Mouse (Mus musculus): ENCODE results near the gene Sytl2. TPM values are rescaled to one million over a fixed set of nuclear protein-coding genes. Genes with fewer than 3 reads are reported as not detected.

The Sytl2 gene
- total and polyA plus RNA-seq, 3 experiments, result 0.49 TPM; not detected in 2

DNA sequence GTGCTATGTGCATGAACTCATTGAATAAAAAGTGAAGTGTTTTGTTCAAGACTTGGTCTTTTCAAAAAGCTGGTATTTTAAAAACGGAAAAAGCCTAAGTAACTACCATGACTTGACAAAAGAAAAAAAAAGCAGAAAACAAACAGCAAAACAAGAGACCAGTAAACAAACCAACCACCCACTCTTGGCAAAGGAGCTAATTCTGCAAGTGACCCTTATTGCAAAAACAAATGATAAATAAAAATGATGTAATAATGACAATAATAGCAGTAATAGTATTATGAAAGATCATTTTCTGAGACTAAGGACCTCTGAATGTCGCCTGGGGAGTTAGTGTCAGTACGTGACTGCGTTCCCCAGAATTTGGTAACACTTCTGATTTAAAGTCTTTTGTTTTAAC is 140.0 kb downstream of the Sytl2 start:
- H3K4me1 ChIP-seq (ENCODE audit: insufficient read depth, low read depth, low read length), result peaks cover 4% of the 10 kb centered on the region; the same call in 1 of the 2 replicates

DNA sequence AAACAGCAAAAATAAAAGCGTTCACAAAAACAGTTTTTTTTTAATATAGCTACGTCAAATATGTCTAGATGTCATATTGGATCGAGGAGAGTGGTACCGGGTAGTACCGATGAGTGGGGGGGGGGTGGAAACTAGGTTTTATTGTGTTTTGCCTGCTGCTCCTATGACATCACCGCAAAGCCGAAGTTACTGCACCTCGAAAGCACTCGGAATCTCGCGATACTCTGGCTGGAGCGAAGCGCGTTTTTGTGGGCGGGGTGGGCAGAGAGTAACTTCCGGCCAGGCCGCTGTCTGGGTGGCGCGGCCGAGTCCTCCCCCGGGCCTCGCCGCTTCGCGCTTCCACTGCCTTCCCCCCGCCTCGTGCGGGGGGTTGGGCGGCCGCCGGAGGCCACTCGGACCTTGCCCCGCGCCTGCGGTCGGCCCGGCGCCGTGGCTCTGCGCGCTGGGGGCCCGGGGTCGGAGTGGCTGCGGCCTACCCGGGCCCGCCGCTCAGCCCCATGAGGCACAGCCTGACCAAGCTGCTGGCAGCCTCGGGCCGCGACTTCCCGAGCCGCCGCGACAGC is 140.5 kb downstream of the Sytl2 start, which contains the start of gene Crebzf:
Gene Crebzf (plus strand): TSS at position 212 of the 563 bp plus-strand sequence.
- peak; percentile 93 for ATAC-seq (ENCODE audit: extremely low read depth, insufficient number of reproducible peaks, low FRiP score, poor library complexity, severe bottlenecking)
- peaks cover 2% of the 10 kb centered on the region; the same call in 1 of the 2 replicates for H3K27me3 ChIP-seq (ENCODE audit: insufficient read depth, low read length)
- H3K4me3 ChIP-seq (ENCODE audit: low read depth, low read length), result peak within 1 kb of the TSS; percentile 99
- peaks cover 7% of the 10 kb centered on the region; the same call in 1 of the 2 replicates for H3K4me1 ChIP-seq (ENCODE audit: insufficient read depth, low read depth, low read length)
- H3K9me3 ChIP-seq (replicated peaks), result no peaks in the 10 kb centered on the region
- peak; percentile 92 for DNase-seq (ENCODE audit: low spot score)
- peaks cover 18% of the 10 kb centered on the region for H3K36me3 ChIP-seq (replicated peaks)
- no peak for TF ChIP-seq CTCF (IDR thresholded peaks at IDR 0.05; ENCODE audit: low read depth, low read length)
- TF ChIP-seq POLR2AphosphoS5 (IDR thresholded peaks at IDR 0.05; ENCODE audit: insufficient replicate concordance, low read depth, low read length), result no peak
- TF ChIP-seq TAL1 (conservative IDR thresholded peaks at IDR 0.05; ENCODE audit: low read depth, low read length), result no peak

More for the DNA sequence above, 140.0 kb downstream of the Sytl2 start:
- Histone ChIP-seq H3K4me3 (ENCODE audit: low read depth, low read length) (peak overlapping the region; percentile 99), H3K27me3 (ENCODE audit: insufficient read depth, low read length) (peaks cover 7% of the 10 kb centered on the region; the same call in 1 of the 2 replicates), H3K36me3 (replicated peaks) (peaks cover 14% of the 10 kb centered on the region), H3K9me3 (replicated peaks) (no peaks in the 10 kb centered on the region)
- no peak for TF ChIP-seq GATA2 (IDR thresholded peaks at IDR 0.05; ENCODE audit: borderline replicate concordance, low read depth, low read length)
- no peak for ATAC-seq (ENCODE audit: extremely low read depth, insufficient number of reproducible peaks, low FRiP score, poor library complexity, severe bottlenecking)
- no peak for DNase-seq (ENCODE audit: low spot score)

DNA sequence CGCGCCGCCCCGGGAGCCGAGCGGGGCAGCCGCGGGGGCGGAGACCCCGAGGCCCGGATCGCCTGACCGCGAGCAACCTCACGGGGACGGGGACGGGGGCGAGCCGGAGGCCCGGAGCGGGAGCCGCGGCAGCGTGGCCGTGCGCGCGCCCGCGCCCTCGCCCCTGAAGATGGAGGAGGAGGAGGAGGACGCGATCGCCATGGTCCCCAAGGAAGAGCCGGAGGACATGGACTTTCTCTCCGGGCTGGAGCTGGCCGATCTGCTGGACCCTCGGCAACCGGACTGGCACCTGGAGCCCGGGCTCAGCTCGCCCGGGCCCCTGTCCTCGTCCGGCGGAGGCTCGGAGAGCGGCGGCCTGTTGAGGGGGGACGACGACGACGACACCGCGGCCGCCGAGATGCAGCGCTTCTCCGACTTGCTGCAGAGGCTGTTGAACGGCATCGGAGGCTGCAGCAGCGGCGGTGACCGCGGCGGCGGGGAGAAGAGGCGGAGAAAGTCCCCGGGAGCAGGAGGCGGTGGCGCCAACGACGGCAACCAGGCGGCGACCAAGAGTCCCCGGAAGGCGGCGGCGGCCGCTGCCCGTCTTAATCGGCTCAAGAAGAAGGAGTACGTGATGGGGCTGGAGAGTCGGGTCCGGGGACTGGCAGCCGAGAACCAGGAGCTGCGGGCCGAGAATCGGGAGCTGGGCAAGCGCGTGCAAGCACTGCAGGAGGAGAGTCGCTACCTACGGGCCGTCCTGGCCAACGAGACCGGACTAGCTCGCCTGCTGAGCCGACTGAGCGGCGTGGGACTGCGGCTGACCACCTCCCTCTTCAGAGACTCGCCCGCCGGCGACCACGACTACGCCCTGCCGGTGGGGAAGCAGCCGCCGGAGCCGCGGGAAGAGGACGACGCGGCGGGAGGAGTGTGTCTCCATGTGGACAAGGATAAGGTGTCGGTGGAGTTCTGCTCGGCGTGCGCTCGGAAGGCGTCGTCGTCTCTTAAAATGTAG is 141.3 kb downstream of the Sytl2 start:
- no peaks in the 10 kb centered on the region for H3K9me3 ChIP-seq (replicated peaks)
- no peak for TF ChIP-seq GATA2 (IDR thresholded peaks at IDR 0.05; ENCODE audit: borderline replicate concordance, low read depth, low read length)
- TF ChIP-seq CTCF (IDR thresholded peaks at IDR 0.05; ENCODE audit: low read depth, low read length), result no peak
- TF ChIP-seq TAL1 (conservative IDR thresholded peaks at IDR 0.05; ENCODE audit: low read depth, low read length), result no peak
- TF ChIP-seq GATA1 (IDR thresholded peaks at IDR 0.05; ENCODE audit: borderline replicate concordance, low read length), result no peak
- TF ChIP-seq POLR2AphosphoS5 (IDR thresholded peaks at IDR 0.05; ENCODE audit: insufficient replicate concordance, low read depth, low read length), result no peak
- H3K36me3 ChIP-seq (replicated peaks), result peaks cover 19% of the 10 kb centered on the region
- ATAC-seq (ENCODE audit: extremely low read depth, insufficient number of reproducible peaks, low FRiP score, poor library complexity, severe bottlenecking) (no peak), DNase-seq (ENCODE audit: low spot score) (peak; percentile 79)
- peak overlapping the region; percentile 99 for H3K4me3 ChIP-seq (ENCODE audit: low read depth, low read length)
- H3K4me1 ChIP-seq (ENCODE audit: insufficient read depth, low read depth, low read length), result peaks cover 11% of the 10 kb centered on the region; the same call in 1 of the 2 replicates
- H3K27me3 ChIP-seq (ENCODE audit: insufficient read depth, low read length), result no peaks in the 10 kb centered on the region

DNA sequence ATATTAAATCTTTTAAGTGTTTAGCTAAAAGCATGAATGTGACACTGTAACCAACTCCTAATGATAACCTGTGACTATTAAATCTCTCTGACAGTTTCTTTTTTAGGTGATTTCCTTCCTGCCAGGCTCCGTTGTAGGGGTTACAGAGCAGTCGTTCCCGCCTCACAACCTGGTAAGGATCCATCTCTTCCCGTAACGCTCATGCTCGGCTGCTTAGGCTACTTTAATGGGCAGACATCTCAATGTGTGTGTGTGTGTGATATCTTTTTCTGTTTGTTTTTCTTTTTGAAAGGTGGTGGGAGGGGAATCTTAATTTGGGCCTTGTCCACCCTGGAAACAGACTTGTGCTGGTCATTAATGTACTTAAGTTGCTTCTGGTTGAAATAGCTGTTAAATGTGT is 142.2 kb downstream of the Sytl2 start:
- H3K27me3 ChIP-seq (ENCODE audit: insufficient read depth, low read length), result no peaks in the 10 kb centered on the region
- TF ChIP-seq POLR2AphosphoS5 (IDR thresholded peaks at IDR 0.05; ENCODE audit: insufficient replicate concordance, low read depth, low read length), result no peak
- TF ChIP-seq GATA1 (IDR thresholded peaks at IDR 0.05; ENCODE audit: borderline replicate concordance, low read length), result no peak
- TF ChIP-seq TAL1 (conservative IDR thresholded peaks at IDR 0.05; ENCODE audit: low read depth, low read length), result no peak
- TF ChIP-seq GATA2 (IDR thresholded peaks at IDR 0.05; ENCODE audit: borderline replicate concordance, low read depth, low read length), result no peak
- TF ChIP-seq CTCF (IDR thresholded peaks at IDR 0.05; ENCODE audit: low read depth, low read length), result no peak
- peaks cover 11% of the 10 kb centered on the region; the same call in 1 of the 2 replicates for H3K4me1 ChIP-seq (ENCODE audit: insufficient read depth, low read depth, low read length)
- no peak for ATAC-seq (ENCODE audit: extremely low read depth, insufficient number of reproducible peaks, low FRiP score, poor library complexity, severe bottlenecking)
- peaks cover 22% of the 10 kb centered on the region for H3K36me3 ChIP-seq (replicated peaks)
- H3K4me3 ChIP-seq (ENCODE audit: low read depth, low read length), result peak overlapping the region; percentile 99
- DNase-seq (ENCODE audit: low spot score), result no peak
- H3K9me3 ChIP-seq (replicated peaks), result no peaks in the 10 kb centered on the region

DNA sequence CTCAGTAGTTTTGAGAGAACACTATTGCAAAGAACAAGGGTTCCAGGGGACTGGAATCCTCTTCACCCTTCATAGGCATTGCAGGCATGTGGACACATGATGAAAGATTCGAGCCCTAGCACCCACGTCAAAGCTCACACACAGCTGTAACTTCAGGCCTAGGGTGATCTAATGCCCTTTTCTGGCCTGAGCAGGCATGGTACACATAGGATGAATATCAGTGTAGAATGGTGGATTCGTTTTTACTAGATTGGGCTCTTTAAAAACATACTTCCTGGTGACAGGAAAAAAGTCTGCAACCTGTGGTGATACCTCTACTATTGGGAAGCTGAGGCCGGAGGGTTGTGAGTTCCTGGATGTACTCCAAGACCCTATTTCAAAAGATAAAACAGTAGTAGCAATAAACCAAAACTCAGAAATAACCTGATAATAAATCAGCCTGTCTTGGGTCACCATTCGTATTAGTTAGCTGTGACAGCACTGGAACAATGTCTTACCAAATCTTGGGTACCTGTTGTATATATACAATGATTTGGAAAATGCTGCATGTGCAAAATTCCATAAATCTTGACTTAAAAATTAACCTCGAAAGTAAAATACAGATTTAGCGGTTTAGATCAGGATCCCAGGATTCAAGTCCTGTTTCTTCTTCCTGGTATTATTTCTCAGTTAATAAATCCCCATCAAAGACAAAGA is 154.2 kb downstream of the Sytl2 start:
- peak overlapping the region; percentile 92 for H3K4me3 ChIP-seq (ENCODE audit: low read depth, low read length)
- no peaks in the 10 kb centered on the region for H3K9me3 ChIP-seq (replicated peaks)
- no peak for TF ChIP-seq CTCF (IDR thresholded peaks at IDR 0.05; ENCODE audit: low read depth, low read length)
- no peak for TF ChIP-seq GATA1 (IDR thresholded peaks at IDR 0.05; ENCODE audit: borderline replicate concordance, low read length)
- no peak for TF ChIP-seq GATA2 (IDR thresholded peaks at IDR 0.05; ENCODE audit: borderline replicate concordance, low read depth, low read length)
- no peak for TF ChIP-seq TAL1 (conservative IDR thresholded peaks at IDR 0.05; ENCODE audit: low read depth, low read length)
- TF ChIP-seq POLR2AphosphoS5 (IDR thresholded peaks at IDR 0.05; ENCODE audit: insufficient replicate concordance, low read depth, low read length), result no peak; the same call in 1 of the 2 replicates
- peaks cover 31% of the 10 kb centered on the region for H3K36me3 ChIP-seq (replicated peaks)
- peaks cover 19% of the 10 kb centered on the region for H3K4me1 ChIP-seq (ENCODE audit: insufficient read depth, low read depth, low read length)
- H3K27me3 ChIP-seq (ENCODE audit: insufficient read depth, low read length), result peaks cover 11% of the 10 kb centered on the region
- no peak for DNase-seq (ENCODE audit: low spot score)
- no peak; the same call in 1 of the 2 replicates for ATAC-seq (ENCODE audit: extremely low read depth, insufficient number of reproducible peaks, low FRiP score, poor library complexity, severe bottlenecking)
